Mouse (Mus musculus) liver, embryonic 15.5 days (tissue): ENCODE results near the gene Add1. TPM values are rescaled to one million over a fixed set of nuclear protein-coding genes. Genes with fewer than 3 reads are reported as not detected.
"Not testable (repeated sequence)": the region's sequence is repeated elsewhere in the genome, so short reads cannot be mapped to it uniquely, and the experiment has no call there.

ENCODE experiments used
- ATAC-seq: fragments of 200-750 bp; cut with Nextera tagmentation; 2 replicates; pipeline ENCODE4 v1.8.0; 2017; ENCODE audit warnings: moderate number of reproducible peaks, mild to moderate bottlenecking, moderate library complexity; ENCODE audit not compliant: insufficient read depth
- H3K27ac ChIP-seq: fragments of 300-500 bp; sonication (generic); replicated peaks from 2 replicates; pipeline ENCODE4 v1.5.1; 2015; ENCODE audit warnings: mild to moderate bottlenecking, inconsistent platforms
- H3K27me3 ChIP-seq: fragments of 300-500 bp; sonication (generic); 2 replicates; pipeline ENCODE4 v1.6.1; 2015; ENCODE audit warnings: mild to moderate bottlenecking, inconsistent platforms
- H3K36me3 ChIP-seq: fragments of 300-500 bp; sonication (generic); replicated peaks from 2 replicates; pipeline ENCODE4 v1.6.1; 2015; ENCODE audit warnings: moderate library complexity, mild to moderate bottlenecking, inconsistent platforms
- H3K4me1 ChIP-seq: fragments of 300-500 bp; sonication (generic); replicated peaks from 2 replicates; pipeline ENCODE4 v1.6.1; 2015; ENCODE audit warnings: inconsistent platforms
- H3K4me2 ChIP-seq: fragments of 300-500 bp; sonication (generic); 2 replicates; pipeline ENCODE4 v1.6.1; 2015; ENCODE audit warnings: moderate library complexity, mild to moderate bottlenecking, inconsistent platforms
- H3K4me3 ChIP-seq: fragments of 300-500 bp; sonication (generic); replicated peaks from 2 replicates; pipeline ENCODE4 v1.5.1; 2015; ENCODE audit warnings: mild to moderate bottlenecking, inconsistent platforms
- H3K9ac ChIP-seq: fragments of 300-500 bp; sonication (generic); 2 replicates; pipeline ENCODE4 v1.6.1; 2015; ENCODE audit warnings: moderate library complexity, mild to moderate bottlenecking, inconsistent platforms
- H3K9me3 ChIP-seq: fragments of 300-500 bp; sonication (generic); replicated peaks from 2 replicates; pipeline ENCODE4 v1.6.1; 2016; ENCODE audit warnings: inconsistent platforms
- WGBS: fragments of 180-500 bp; shearing (Covaris S2); methylation state at CpG from one replicate; pipeline ENCODE4 v1.1.7; 2015; ENCODE audit warnings: mixed read lengths; ENCODE audit not compliant: insufficient replicate concordance; 5-methylcytosine and 5-hydroxymethylcytosine counted together
- polyA plus RNA-seq: library from polyadenylated mRNA; unstranded; fragments of >200 nt; fragmentation: Nextera tagmentation; extraction: Ambion mirVana; gene quantifications from 2 replicates; pipeline ENCODE4 v1.2.1, GENCODE M21; 2015

Gene Add1
- polyA plus RNA-seq, 1 experiment from 2014 or later, result 135 TPM

GRCm38 (mm10) chr5:34550251-34550650 is 23.2 kb upstream of the Add1 start:
- peaks cover 31% of the 10 kb centered on the region for H3K36me3 ChIP-seq
- H3K27ac ChIP-seq, result no peak overlapping the region
- 32% methylated on average over 6 of the region's 6 CpGs for WGBS
- H3K4me1 ChIP-seq, result peaks cover 36% of the 10 kb centered on the region
- H3K4me3 ChIP-seq, result peak overlapping the region; percentile 79
- no peaks in the 10 kb centered on the region for H3K9me3 ChIP-seq
- peak overlapping the region; percentile 83; the same call in 1 of the 2 replicates for H3K9ac ChIP-seq
- no peak for ATAC-seq
- H3K27me3 ChIP-seq, result no peaks in the 10 kb centered on the region; the same call in 1 of the 2 replicates
- peak overlapping the region; percentile 97 for H3K4me2 ChIP-seq

GRCm38 (mm10) chr5:34551821-34552220 is 21.6 kb upstream of the Add1 start:
- Histone ChIP-seq H3K4me1 (peaks cover 36% of the 10 kb centered on the region), H3K9ac (no peak overlapping the region), H3K9me3 (no peaks in the 10 kb centered on the region), H3K36me3 (peaks cover 47% of the 10 kb centered on the region), H3K4me2 (no peak overlapping the region), H3K27me3 (no peaks in the 10 kb centered on the region; the same call in 1 of the 2 replicates), H3K27ac (no peak overlapping the region), H3K4me3 (no peak overlapping the region)
- no peak for ATAC-seq
- WGBS, result 87% methylated on average over 4 of the region's 4 CpGs

GRCm38 (mm10) chr5:34563854-34564253 is 9.6 kb upstream of the Add1 start:
- Histone ChIP-seq H3K27me3 (no peaks in the 10 kb centered on the region), H3K27ac (peak overlapping the region; percentile 73)
- WGBS, result 86% methylated on average over 1 of the region's 1 CpGs

GRCm38 (mm10) chr5:34564291-34564690 is 9.2 kb upstream of the Add1 start:
- H3K4me3 ChIP-seq, result no peak overlapping the region
- H3K4me1 ChIP-seq, result peaks cover 46% of the 10 kb centered on the region
- H3K9me3 ChIP-seq, result no peaks in the 10 kb centered on the region
- H3K27ac ChIP-seq, result peak overlapping the region; percentile 73
- no peaks in the 10 kb centered on the region for H3K27me3 ChIP-seq
- 0 out of 2 replicates have a peak overlapping the region, but pooled peaks have one; percentile 15 for H3K4me2 ChIP-seq
- peaks cover 34% of the 10 kb centered on the region for H3K36me3 ChIP-seq
- WGBS, result 42% methylated on average over 4 of the region's 4 CpGs
- H3K9ac ChIP-seq, result 0 out of 2 replicates have a peak overlapping the region, but pooled peaks have one; percentile 11
- ATAC-seq, result peak; percentile 56

More at GRCm38 (mm10) chr5:34563854-34564253, 9.6 kb upstream of the Add1 start:
- Histone ChIP-seq H3K4me1 (peaks cover 45% of the 10 kb centered on the region), H3K4me2 (0 out of 2 replicates have a peak overlapping the region, but pooled peaks have one; percentile 15), H3K9ac (peak overlapping the region; percentile 8; the same call in 1 of the 2 replicates), H3K36me3 (peaks cover 39% of the 10 kb centered on the region), H3K9me3 (no peaks in the 10 kb centered on the region), H3K4me3 (no peak overlapping the region)
- ATAC-seq, result no peak

- Histone ChIP-seq H3K4me2 (peak overlapping the region; percentile 57), H3K4me3 (no peak overlapping the region; the same call in 1 of the 2 replicates), H3K27ac (peak overlapping the region; percentile 73), H3K27me3 (no peaks in the 10 kb centered on the region), H3K9me3 (no peaks in the 10 kb centered on the region), H3K36me3 (peaks cover 20% of the 10 kb centered on the region), H3K9ac (peak overlapping the region; percentile 42; the same call in 1 of the 2 replicates), H3K4me1 (peaks cover 57% of the 10 kb centered on the region)
- peak; percentile 81 for ATAC-seq
- WGBS, result 23% methylated on average over 7 of the region's 7 CpGs
Observed at GRCm38 (mm10) chr5:34565545-34566283, 7.8 kb upstream of the Add1 start.

GRCm38 (mm10) chr5:34571551-34571950 is 1.9 kb upstream of the Add1 start:
- H3K27me3 ChIP-seq, result no peaks in the 10 kb centered on the region
- WGBS, result 43% methylated on average over 3 of the region's 3 CpGs
- 0 out of 2 replicates have a peak, but pooled peaks cover 6% of the 10 kb centered on the region for H3K36me3 ChIP-seq
- H3K4me1 ChIP-seq, result peaks cover 59% of the 10 kb centered on the region
- ATAC-seq, result no peak
- no peaks in the 10 kb centered on the region for H3K9me3 ChIP-seq
- H3K27ac ChIP-seq, result peak overlapping the region; percentile 85
- peak overlapping the region; percentile 26; the same call in 1 of the 2 replicates for H3K9ac ChIP-seq
- H3K4me3 ChIP-seq, result no peak overlapping the region
- peak overlapping the region; percentile 32 for H3K4me2 ChIP-seq

- peak overlapping the region; percentile 95 for H3K4me3 ChIP-seq
- not testable (repeated sequence) for ATAC-seq
Observed at GRCm38 (mm10) chr5:34572568-34572967, 896 bp upstream of the Add1 start.

GRCm38 (mm10) chr5:34574721-34575120 is 1.3 kb downstream of the Add1 start:
- Histone ChIP-seq H3K4me3 (peak overlapping the region; percentile 95), H3K4me2 (peak overlapping the region; percentile 77), H3K27ac (peak overlapping the region; percentile 100), H3K36me3 (peaks cover 28% of the 10 kb centered on the region), H3K9ac (peak overlapping the region; percentile 97), H3K9me3 (no peaks in the 10 kb centered on the region), H3K4me1 (peaks cover 72% of the 10 kb centered on the region), H3K27me3 (no peaks in the 10 kb centered on the region)
- 9% methylated on average over 10 of the region's 10 CpGs for WGBS
- no peak for ATAC-seq

More at GRCm38 (mm10) chr5:34572568-34572967, 896 bp upstream of the Add1 start:
- Histone ChIP-seq H3K36me3 (peaks cover 15% of the 10 kb centered on the region), H3K9ac (peak overlapping the region; percentile 97), H3K27ac (peak overlapping the region; percentile 100), H3K4me2 (peak overlapping the region; percentile 77), H3K4me1 (peaks cover 63% of the 10 kb centered on the region)
- WGBS, result 17% methylated on average over 4 of the region's 4 CpGs
- not testable (repeated sequence) for H3K27me3 ChIP-seq, H3K9me3 ChIP-seq

GRCm38 (mm10) chr5:34576286-34576685 is 2.8 kb downstream of the Add1 start:
- Histone ChIP-seq H3K4me2 (peak overlapping the region; percentile 77), H3K9ac (no peak overlapping the region), H3K9me3 (no peaks in the 10 kb centered on the region), H3K4me3 (peak overlapping the region; percentile 95), H3K27me3 (no peaks in the 10 kb centered on the region), H3K36me3 (peaks cover 31% of the 10 kb centered on the region), H3K4me1 (peaks cover 68% of the 10 kb centered on the region), H3K27ac (0 out of 2 replicates have a peak overlapping the region, but pooled peaks have one; percentile 54)
- WGBS, result 79% methylated on average over 1 of the region's 1 CpGs
- ATAC-seq, result no peak

GRCm38 (mm10) chr5:34578038-34578655 is 4.7 kb downstream of the Add1 start:
- no peak for ATAC-seq
- H3K27ac ChIP-seq, result peak overlapping the region; percentile 74
- H3K9me3 ChIP-seq, result no peaks in the 10 kb centered on the region
- peak overlapping the region; percentile 44 for H3K4me2 ChIP-seq
- no peak overlapping the region for H3K9ac ChIP-seq
- H3K4me1 ChIP-seq, result peaks cover 73% of the 10 kb centered on the region
- peaks cover 31% of the 10 kb centered on the region for H3K36me3 ChIP-seq
- no peaks in the 10 kb centered on the region for H3K27me3 ChIP-seq
- 85% methylated on average over 7 of the region's 7 CpGs for WGBS
- 0 out of 2 replicates have a peak overlapping the region, but pooled peaks have one; percentile 4 for H3K4me3 ChIP-seq

GRCm38 (mm10) chr5:34579377-34579776 is 5.9 kb downstream of the Add1 start:
- Histone ChIP-seq H3K27me3 (no peaks in the 10 kb centered on the region), H3K4me1 (peaks cover 85% of the 10 kb centered on the region), H3K4me2 (no peak overlapping the region), H3K4me3 (no peak overlapping the region), H3K36me3 (peaks cover 42% of the 10 kb centered on the region), H3K9ac (no peak overlapping the region), H3K27ac (peak overlapping the region; percentile 77), H3K9me3 (no peaks in the 10 kb centered on the region)
- 13% methylated on average over 3 of the region's 3 CpGs for WGBS
- ATAC-seq, result no peak
